Mouse (Mus musculus) lung, embryonic 14.5 days (tissue): Measurements from ENCODE around the gene Gm12184. TPM values are rescaled to one million over a fixed set of nuclear protein-coding genes. Genes with fewer than 3 reads are reported as not detected.

Source experiments
- ATAC-seq: fragments of 200-750 bp; cut with Nextera tagmentation; 2 replicates; pipeline ENCODE4 v1.8.0; 2017; ENCODE audit warnings: mild to moderate bottlenecking, moderate TSS enrichment, moderate library complexity; ENCODE audit not compliant: insufficient read depth
- DNase-seq: peaks from one replicate; pipeline ENCODE4 v3.0.0-alpha.2; 2015
- H3K27ac ChIP-seq: fragments of 300-500 bp; sonication (generic); 2 replicates; pipeline ENCODE4 v1.5.1; 2014; ENCODE audit warnings: low read depth, mild to moderate bottlenecking, moderate library complexity
- H3K27me3 ChIP-seq: fragments of 300-500 bp; sonication (generic); 2 replicates; pipeline ENCODE4 v1.6.1; 2014; ENCODE audit warnings: low read length, control low read depth; ENCODE audit not compliant: insufficient read depth
- H3K36me3 ChIP-seq: fragments of 300-500 bp; sonication (generic); 2 replicates; pipeline ENCODE4 v1.6.1; 2014; ENCODE audit warnings: control low read depth; ENCODE audit not compliant: insufficient read depth
- H3K4me1 ChIP-seq: fragments of 300-500 bp; sonication (generic); 2 replicates; pipeline ENCODE4 v1.6.1; 2014; ENCODE audit warnings: antibody characterized with exemption, control low read depth; ENCODE audit not compliant: insufficient read depth
- H3K4me2 ChIP-seq: fragments of 300-500 bp; sonication (generic); 2 replicates; pipeline ENCODE4 v1.6.1; 2014; ENCODE audit warnings: mild to moderate bottlenecking
- H3K4me3 ChIP-seq: fragments of 300-500 bp; sonication (generic); 2 replicates; pipeline ENCODE4 v1.5.1; 2014; ENCODE audit warnings: low read depth, low read length
- H3K9ac ChIP-seq: fragments of 300-500 bp; sonication (generic); 2 replicates; pipeline ENCODE4 v1.6.1; 2014
- H3K9me3 ChIP-seq: fragments of 300-500 bp; sonication (generic); 2 replicates; pipeline ENCODE4 v1.6.1; 2016; ENCODE audit warnings: low read depth, low read length, control low read depth
- CTCF ChIP-seq: IDR thresholded peaks from 2 replicates; pipeline ENCODE4 v1.5.1; 2016; ENCODE audit warnings: antibody characterized with exemption, low read depth
- WGBS: fragments of 180-500 bp; shearing (Covaris S2); extraction: QIAGEN DNeasy Blood & Tissue Kit; methylation state at CpG from one replicate; pipeline ENCODE4 v1.1.7; 2014; 5-methylcytosine and 5-hydroxymethylcytosine counted together
- polyA plus RNA-seq: library from polyadenylated mRNA; unstranded; fragments of >200 nt; fragmentation: Nextera tagmentation; extraction: Ambion mirVana; gene quantifications from 2 replicates; pipeline ENCODE4 v1.2.1, GENCODE M21; 2014

Gm12184 gene
- polyA plus RNA-seq, 1 experiment from 2014 or later = 11.8 TPM

DNA sequence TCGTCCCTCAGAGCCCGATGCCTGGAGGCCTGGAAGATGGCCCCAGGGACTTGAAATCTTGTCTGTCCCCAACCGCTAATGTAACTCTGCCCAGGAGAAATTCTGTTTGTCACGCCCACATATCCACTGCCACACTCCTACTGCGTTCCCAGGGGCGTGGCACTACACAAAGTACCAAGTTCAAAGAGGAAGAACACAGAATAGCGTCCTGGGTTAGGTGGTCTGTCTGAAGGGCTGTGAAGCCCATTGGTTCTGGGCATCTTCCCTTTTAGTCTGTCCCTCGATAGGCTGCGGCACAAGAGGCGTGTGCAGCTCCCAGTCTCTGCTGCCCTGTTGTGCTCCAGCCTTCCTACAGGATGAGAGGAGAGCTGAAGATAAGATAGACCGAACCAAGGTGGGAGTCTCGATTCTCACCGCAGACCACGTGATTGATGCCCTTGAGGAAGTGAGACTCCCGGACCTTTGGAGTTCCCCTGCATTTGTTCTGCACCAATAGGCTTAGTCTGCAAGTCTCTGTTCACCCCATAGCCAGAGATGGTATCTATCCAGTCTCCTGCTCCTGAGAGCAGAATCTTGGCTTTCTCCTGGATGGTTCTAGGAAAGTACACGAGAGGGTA lies 11.8 kb upstream of the Gm12184 start:
- Histone ChIP-seq H3K4me3 (peak overlapping the region; percentile 79), H3K9me3 (no peaks in the 10 kb centered on the region), H3K9ac (peak overlapping the region; percentile 72), H3K27me3 (0 out of 2 replicates have a peak, but pooled peaks cover 4% of the 10 kb centered on the region), H3K4me1 (0 out of 2 replicates have a peak, but pooled peaks cover 3% of the 10 kb centered on the region), H3K27ac (0 out of 2 replicates have a peak overlapping the region, but pooled peaks have one; percentile 24), H3K4me2 (peak overlapping the region; percentile 90), H3K36me3 (no peaks in the 10 kb centered on the region)
- TF ChIP-seq CTCF = no peak
- DNase-seq (peak; percentile 60), ATAC-seq (no peak)
- under 1% methylated on average over 16 of the region's 16 CpGs for WGBS

DNA sequence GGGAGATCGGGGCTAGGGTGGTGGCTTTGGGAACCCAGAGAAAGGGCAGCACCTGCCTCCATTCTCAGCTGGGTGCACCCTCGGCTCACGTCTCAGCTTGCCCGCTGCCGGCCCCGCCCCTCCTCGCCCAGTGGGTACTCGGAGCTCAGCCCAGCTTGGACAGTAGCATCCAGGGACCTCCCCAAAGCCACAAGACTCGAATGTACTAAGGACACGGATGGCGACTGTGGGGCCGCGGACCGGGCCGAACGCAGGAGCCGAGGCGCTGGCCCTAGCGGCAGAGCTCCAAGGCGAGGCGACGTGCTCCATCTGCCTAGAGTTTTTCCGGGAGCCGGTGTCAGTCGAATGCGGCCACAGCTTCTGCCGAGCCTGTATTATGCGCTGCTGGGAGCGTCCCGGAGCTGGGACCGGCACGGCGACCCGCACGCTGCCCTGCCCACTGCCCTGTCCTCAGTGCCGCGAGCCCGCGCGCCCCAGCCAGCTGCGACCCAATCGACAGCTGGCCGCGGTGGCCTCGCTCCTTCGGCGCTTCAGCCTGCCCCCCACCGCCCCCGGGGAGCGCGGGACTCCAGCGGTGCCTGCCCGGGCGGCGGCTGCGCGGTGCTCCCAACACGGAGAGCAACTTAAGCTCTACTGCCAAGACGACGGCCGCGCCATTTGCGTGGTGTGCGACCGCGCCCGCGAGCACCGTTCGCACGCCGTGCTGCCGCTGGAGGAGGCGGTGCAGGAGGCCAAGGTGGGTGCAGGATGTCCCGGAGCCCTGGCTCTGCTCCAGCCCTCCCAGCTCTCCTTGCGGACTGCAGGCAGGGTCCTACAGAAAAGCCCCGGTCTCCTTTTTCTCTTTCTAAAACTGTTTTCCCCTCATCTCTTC lies 11.1 kb upstream of the Gm12184 start:
- no peak for TF ChIP-seq CTCF
- Histone ChIP-seq H3K27ac (peak overlapping the region; percentile 24; the same call in 1 of the 2 replicates), H3K4me2 (peak overlapping the region; percentile 90), H3K27me3 (0 out of 2 replicates have a peak, but pooled peaks cover 4% of the 10 kb centered on the region), H3K4me1 (0 out of 2 replicates have a peak, but pooled peaks cover 3% of the 10 kb centered on the region), H3K36me3 (no peaks in the 10 kb centered on the region), H3K4me3 (peak overlapping the region; percentile 79), H3K9ac (peak overlapping the region; percentile 72), H3K9me3 (no peaks in the 10 kb centered on the region)
- ATAC-seq (peak; percentile 18), DNase-seq (peak; percentile 68)
- WGBS = under 1% methylated on average over 77 of the region's 77 CpGs

- peak overlapping the region; percentile 79 for H3K4me3 ChIP-seq
- H3K9me3 ChIP-seq = no peaks in the 10 kb centered on the region
- DNase-seq (no peak), ATAC-seq (no peak)
- H3K9ac ChIP-seq = peak overlapping the region; percentile 72; the same call in 1 of the 2 replicates
- TF ChIP-seq CTCF = no peak
- 0 out of 2 replicates have a peak, but pooled peaks cover 4% of the 10 kb centered on the region for H3K27me3 ChIP-seq
- peak overlapping the region; percentile 90 for H3K4me2 ChIP-seq
- no peaks in the 10 kb centered on the region for H3K36me3 ChIP-seq
- H3K27ac ChIP-seq = no peak overlapping the region
- 9% methylated on average over 11 of the region's 11 CpGs for WGBS
- H3K4me1 ChIP-seq = 0 out of 2 replicates have a peak, but pooled peaks cover 3% of the 10 kb centered on the region
Measured at GRCm38 (mm10) chr11:48836990-48837309, 10.5 kb upstream of the Gm12184 start.

DNA sequence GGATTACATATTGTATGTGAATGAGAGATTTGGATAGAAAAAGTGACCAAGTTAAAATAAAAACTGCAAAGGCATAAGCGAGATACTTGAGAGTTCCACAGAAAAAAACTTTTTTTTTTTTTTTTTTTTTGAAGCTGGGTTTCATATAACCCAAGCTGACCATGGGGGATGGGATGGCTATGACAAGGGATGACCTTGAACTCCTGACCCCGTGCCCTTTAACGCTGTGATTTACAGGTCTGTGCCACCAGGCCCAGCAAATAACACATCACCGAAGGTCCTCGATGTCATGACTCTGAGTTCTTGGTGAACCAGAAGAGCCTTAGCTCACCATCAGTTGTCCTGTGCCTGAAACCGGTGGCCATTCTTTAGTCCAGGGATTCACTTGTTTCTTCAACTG lies 9.5 kb upstream of the Gm12184 start:
- ATAC-seq (no peak), DNase-seq (no peak)
- no peak for TF ChIP-seq CTCF
- no peak overlapping the region for H3K4me2 ChIP-seq
- H3K4me3 ChIP-seq = no peak overlapping the region
- no peaks in the 10 kb centered on the region for H3K36me3 ChIP-seq
- H3K27me3 ChIP-seq = 0 out of 2 replicates have a peak, but pooled peaks cover 4% of the 10 kb centered on the region
- 72% methylated on average over 6 of the region's 6 CpGs for WGBS
- no peak overlapping the region for H3K9ac ChIP-seq
- 0 out of 2 replicates have a peak, but pooled peaks cover 3% of the 10 kb centered on the region for H3K4me1 ChIP-seq
- no peaks in the 10 kb centered on the region for H3K9me3 ChIP-seq
- H3K27ac ChIP-seq = no peak overlapping the region

DNA sequence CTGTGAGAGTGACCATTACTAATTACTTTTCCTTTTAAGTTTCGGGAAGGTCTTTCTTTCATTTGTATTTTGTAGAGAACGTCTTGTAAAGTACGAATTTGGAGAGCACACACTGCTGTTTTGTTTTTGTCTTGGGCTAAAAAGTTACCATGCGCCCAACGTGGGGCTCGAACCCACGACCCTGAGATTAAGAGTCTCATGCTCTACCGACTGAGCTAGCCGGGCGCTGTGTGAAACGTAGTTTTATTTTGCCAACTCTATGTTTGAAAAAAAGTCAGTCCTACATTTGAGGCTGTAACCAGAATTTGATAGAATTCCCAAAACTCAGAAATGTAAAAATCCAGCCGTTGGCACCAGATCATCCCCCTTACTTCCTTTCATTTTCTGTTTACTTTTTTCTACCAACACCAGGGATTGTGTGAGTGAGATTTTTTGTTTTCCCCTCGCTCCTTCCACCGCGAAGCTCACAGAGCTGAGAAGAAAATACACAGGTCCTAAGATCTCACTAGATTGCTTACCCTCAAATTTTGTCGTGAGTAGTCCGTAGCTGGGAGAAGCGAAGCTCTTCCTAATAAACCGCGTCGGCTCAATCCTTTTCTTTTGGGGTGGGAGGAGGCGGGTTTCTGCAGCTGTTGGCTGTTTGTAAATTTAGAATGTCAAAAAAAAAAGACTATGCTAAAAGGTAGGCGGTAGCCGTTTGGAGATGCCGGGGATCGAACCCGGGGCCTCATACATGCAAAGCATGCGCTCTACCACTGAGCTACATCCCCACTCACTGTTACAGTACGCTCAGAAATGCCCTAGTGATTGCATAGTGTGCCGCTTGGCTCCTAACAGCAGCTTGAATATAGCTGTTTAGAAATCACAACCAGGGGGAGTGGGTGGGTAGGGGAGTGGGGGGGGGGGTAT lies 7.5 kb upstream of the Gm12184 start:
- WGBS = under 1% methylated on average over 30 of the region's 30 CpGs
- TF ChIP-seq CTCF = 0 out of 2 replicates have a peak, but pooled peaks have one; percentile 5
- Histone ChIP-seq H3K36me3 (no peaks in the 10 kb centered on the region), H3K4me2 (peak overlapping the region; percentile 70), H3K4me1 (0 out of 2 replicates have a peak, but pooled peaks cover 3% of the 10 kb centered on the region), H3K27ac (peak overlapping the region; percentile 64; the same call in 1 of the 2 replicates), H3K27me3 (0 out of 2 replicates have a peak, but pooled peaks cover 4% of the 10 kb centered on the region), H3K4me3 (peak overlapping the region; percentile 68), H3K9ac (peak overlapping the region; percentile 65), H3K9me3 (no peaks in the 10 kb centered on the region)
- ATAC-seq (peak; percentile 91), DNase-seq (peak; percentile 96)

GRCm38 (mm10) chr11:48833078-48833730 lies 6.7 kb upstream of the Gm12184 start:
- Histone ChIP-seq H3K4me2 (peak overlapping the region; percentile 70), H3K4me3 (peak overlapping the region; percentile 68), H3K9me3 (no peaks in the 10 kb centered on the region), H3K4me1 (0 out of 2 replicates have a peak, but pooled peaks cover 3% of the 10 kb centered on the region), H3K36me3 (no peaks in the 10 kb centered on the region), H3K27ac (no peak overlapping the region), H3K9ac (no peak overlapping the region), H3K27me3 (0 out of 2 replicates have a peak, but pooled peaks cover 4% of the 10 kb centered on the region)
- TF ChIP-seq CTCF = no peak
- DNase-seq (no peak), ATAC-seq (no peak)
- WGBS = 36% methylated on average over 9 of the region's 9 CpGs
